Mouse (Mus musculus) MEL (cell line): Measurements from ENCODE around the gene Npm1. TPM values are rescaled to one million over a fixed set of nuclear protein-coding genes. Genes with fewer than 3 reads are reported as not detected.
A peak's percentile ranks its signal among the peaks of the same experiment; 100 is the strongest.

Experiments
- DNase-seq: peaks from one replicate; pipeline ENCODE4 v3.0.0; 2011; ENCODE audit warnings: low read depth, low spot score
- H3K27ac ChIP-seq: 2 replicates; pipeline ENCODE4 v1.5.1; 2012; ENCODE audit warnings: low read depth, mild to moderate bottlenecking, control low read depth, low read length, moderate library complexity; ENCODE audit not compliant: control insufficient read depth
- H3K27me3 ChIP-seq, 2 experiments: fragments of 150-350 bp in 1 of 2; sonication (generic) in 1 of 2; 2 replicates each; pipeline ENCODE4 v1.6.1; 2012; ENCODE audit warnings: low read length in 2 of 2, mild to moderate bottlenecking in 2 of 2, improper control_type of control experiment in 1 of 2, moderate library complexity in 1 of 2; ENCODE audit not compliant: insufficient read depth in 2 of 2, control insufficient read depth in 1 of 2
- H3K36me3 ChIP-seq, 2 experiments: 2 replicates each; pipeline ENCODE4 v1.6.1; 2012 to 2014; ENCODE audit warnings: low read length in 2 of 2, improper control_type of control experiment in 1 of 2, inconsistent platforms in 1 of 2, mild to moderate bottlenecking in 1 of 2; ENCODE audit not compliant: insufficient read depth in 2 of 2, control insufficient read depth in 1 of 2
- H3K4me1 ChIP-seq, 2 experiments: fragments of 150-350 bp in 1 of 2; sonication (generic) in 1 of 2; 2 replicates each; pipeline ENCODE4 v1.6.1; 2012; ENCODE audit warnings: low read length in 2 of 2, improper control_type of control experiment in 1 of 2, mild to moderate bottlenecking in 1 of 2; ENCODE audit not compliant: insufficient read depth in 2 of 2, control insufficient read depth in 1 of 2
- H3K4me3 ChIP-seq, 2 experiments: fragments of 150-350 bp in 1 of 2; sonication (generic) in 1 of 2; 2 replicates each; pipeline ENCODE4 v1.5.1; 2012; ENCODE audit warnings: low read depth in 2 of 2, low read length in 2 of 2, mild to moderate bottlenecking in 2 of 2, moderate library complexity in 2 of 2, control low read depth in 1 of 2, improper control_type of control experiment in 1 of 2; ENCODE audit not compliant: control insufficient read depth in 1 of 2, insufficient read depth in 1 of 2
- H3K79me2 ChIP-seq: 2 replicates; pipeline ENCODE4 v1.6.1; 2012; ENCODE audit warnings: mild to moderate bottlenecking, low read length, moderate library complexity; ENCODE audit not compliant: control insufficient read depth, poor library complexity, insufficient read depth
- H3K9ac ChIP-seq: 2 replicates; pipeline ENCODE4 v1.6.1; 2012; ENCODE audit warnings: low read depth, mild to moderate bottlenecking, control low read depth, low read length, moderate library complexity; ENCODE audit not compliant: control insufficient read depth, poor library complexity, severe bottlenecking
- H3K9me3 ChIP-seq: fragments of 150-350 bp; sonication (generic); replicated peaks from 2 replicates; pipeline ENCODE4 v1.6.1; 2012; ENCODE audit warnings: mild to moderate bottlenecking, low read length, improper control_type of control experiment, moderate library complexity; ENCODE audit not compliant: insufficient read depth
- CHD1 ChIP-seq: IDR thresholded peaks from 2 replicates; pipeline ENCODE4 v1.6.1; 2012; ENCODE audit warnings: low read depth, mild to moderate bottlenecking, inconsistent platforms, low read length, improper control_type of control experiment
- CHD2 ChIP-seq: IDR thresholded peaks from 2 replicates; pipeline ENCODE4 v1.6.1; 2011; ENCODE audit warnings: low read length, improper control_type of control experiment
- CTCF ChIP-seq, 3 experiments: IDR thresholded peaks in 2 of 3; conservative IDR thresholded peaks in 1 of 3; 2 replicates each; pipeline ENCODE4 v1.5.1; 2011 to 2012; ENCODE audit warnings: low read length in 3 of 3, low read depth in 2 of 3, mild to moderate bottlenecking in 2 of 3, improper control_type of control experiment in 1 of 3, inconsistent platforms in 1 of 3, mixed read lengths in 1 of 3, moderate library complexity in 1 of 3; ENCODE audit not compliant: control insufficient read depth in 1 of 3, insufficient read depth in 1 of 3, poor library complexity in 1 of 3, severe bottlenecking in 1 of 3
- E2F4 ChIP-seq: IDR thresholded peaks from 2 replicates; pipeline ENCODE4 v1.6.1; 2011; ENCODE audit warnings: low read depth, low read length, improper control_type of control experiment, borderline replicate concordance
- ELF1 ChIP-seq: IDR thresholded peaks from 2 replicates; pipeline ENCODE4 v1.6.1; 2014; ENCODE audit warnings: low read depth, mild to moderate bottlenecking, inconsistent platforms, low read length, improper control_type of control experiment, moderate library complexity
- ETS1 ChIP-seq: IDR thresholded peaks from 2 replicates; pipeline ENCODE4 v1.6.1; 2012; ENCODE audit warnings: low read depth, mild to moderate bottlenecking, inconsistent platforms, low read length, improper control_type of control experiment, moderate library complexity
- GATA1 ChIP-seq: IDR thresholded peaks from 2 replicates; pipeline ENCODE4 v1.6.1; 2011; ENCODE audit warnings: low read depth, low read length, improper control_type of control experiment
- HCFC1 ChIP-seq: IDR thresholded peaks from 2 replicates; pipeline ENCODE4 v1.6.1; 2012; ENCODE audit warnings: low read depth, mild to moderate bottlenecking, inconsistent platforms, low read length, improper control_type of control experiment, moderate library complexity
- KAT2A ChIP-seq: conservative IDR thresholded peaks from 2 replicates; pipeline ENCODE4 v1.6.1; 2012; ENCODE audit warnings: low read depth, low read length, improper control_type of control experiment, inconsistent platforms
- MAFK ChIP-seq: IDR thresholded peaks from 2 replicates; pipeline ENCODE4 v1.6.1; 2011; ENCODE audit warnings: low read depth, mild to moderate bottlenecking, low read length, improper control_type of control experiment, borderline replicate concordance
- MAZ ChIP-seq: IDR thresholded peaks from 2 replicates; pipeline ENCODE4 v1.6.1; 2012; ENCODE audit warnings: low read depth, mild to moderate bottlenecking, inconsistent platforms, low read length, improper control_type of control experiment
- MEF2A ChIP-seq: IDR thresholded peaks from 2 replicates; pipeline ENCODE4 v1.6.1; 2014; ENCODE audit warnings: low read depth, mild to moderate bottlenecking, inconsistent platforms, low read length, improper control_type of control experiment; ENCODE audit not compliant: poor library complexity, insufficient replicate concordance, severe bottlenecking; ENCODE audit errors: extremely low read depth
- MYC ChIP-seq: IDR thresholded peaks from 2 replicates; pipeline ENCODE4 v1.6.1; 2011; ENCODE audit warnings: low read depth, mild to moderate bottlenecking, low read length, improper control_type of control experiment, moderate library complexity
- NELFE ChIP-seq: IDR thresholded peaks from 2 replicates; pipeline ENCODE4 v1.6.1; 2011; ENCODE audit warnings: low read depth, low read length, improper control_type of control experiment
- NRF1 ChIP-seq: IDR thresholded peaks from 2 replicates; pipeline ENCODE4 v1.6.1; 2014; ENCODE audit warnings: low read depth, mild to moderate bottlenecking, inconsistent platforms, low read length, improper control_type of control experiment, moderate library complexity; ENCODE audit not compliant: poor library complexity, insufficient read depth, severe bottlenecking
- POLR2A ChIP-seq, 2 experiments: IDR thresholded peaks; 2 replicates each; pipeline ENCODE4 v1.6.1; 2011 to 2012; ENCODE audit warnings: low read length in 2 of 2, mild to moderate bottlenecking in 2 of 2, control low read depth in 1 of 2, improper control_type of control experiment in 1 of 2, low read depth in 1 of 2, moderate library complexity in 1 of 2; ENCODE audit not compliant: control insufficient read depth in 1 of 2, insufficient read depth in 1 of 2, poor library complexity in 1 of 2
- POLR2AphosphoS2 ChIP-seq: IDR thresholded peaks from 2 replicates; pipeline ENCODE4 v1.6.1; 2011; ENCODE audit warnings: low read length, improper control_type of control experiment
- POLR2AphosphoS5 ChIP-seq: IDR thresholded peaks from 2 replicates; pipeline ENCODE4 v1.6.1; 2012; ENCODE audit warnings: low read depth, borderline replicate concordance, mild to moderate bottlenecking, inconsistent platforms, low read length, moderate library complexity, mixed read lengths
- RAD21 ChIP-seq: IDR thresholded peaks from 2 replicates; pipeline ENCODE4 v1.6.1; 2011; ENCODE audit warnings: mild to moderate bottlenecking, low read depth, low read length, improper control_type of control experiment
- SIN3A ChIP-seq: IDR thresholded peaks from 2 replicates; pipeline ENCODE4 v1.6.1; 2012; ENCODE audit warnings: low read length, improper control_type of control experiment, inconsistent platforms
- TAL1 ChIP-seq: IDR thresholded peaks from 2 replicates; pipeline ENCODE4 v1.6.1; 2012; ENCODE audit warnings: mild to moderate bottlenecking, inconsistent platforms, low read length, moderate library complexity, mixed read lengths
- TBP ChIP-seq: IDR thresholded peaks from 2 replicates; pipeline ENCODE4 v1.8.0; 2011; ENCODE audit warnings: low read depth, low read length, improper control_type of control experiment
- TCF12 ChIP-seq: IDR thresholded peaks from 2 replicates; pipeline ENCODE4 v1.6.1; 2014; ENCODE audit warnings: low read depth, mild to moderate bottlenecking, inconsistent platforms, low read length, improper control_type of control experiment, moderate library complexity
- USF1 ChIP-seq: IDR thresholded peaks from 2 replicates; pipeline ENCODE4 v1.6.1; 2014; ENCODE audit warnings: low read depth, mild to moderate bottlenecking, inconsistent platforms, low read length, improper control_type of control experiment, moderate library complexity
- USF2 ChIP-seq, 2 experiments: IDR thresholded peaks; 2 replicates each; pipeline ENCODE4 v1.6.1; 2011 to 2012; ENCODE audit warnings: improper control_type of control experiment in 2 of 2, low read length in 2 of 2, borderline replicate concordance in 1 of 2, inconsistent platforms in 1 of 2, low read depth in 1 of 2, mild to moderate bottlenecking in 1 of 2; ENCODE audit not compliant: insufficient read depth in 1 of 2
- ZC3H11A ChIP-seq: IDR thresholded peaks from 2 replicates; pipeline ENCODE4 v1.6.1; 2012; ENCODE audit warnings: low read depth, mild to moderate bottlenecking, inconsistent platforms, low read length, improper control_type of control experiment
- ZKSCAN1 ChIP-seq: IDR thresholded peaks from 2 replicates; pipeline ENCODE4 v1.6.1; 2012; ENCODE audit warnings: low read depth, mild to moderate bottlenecking, inconsistent platforms, low read length, improper control_type of control experiment, moderate library complexity
- ZMIZ1 ChIP-seq: IDR thresholded peaks from 2 replicates; pipeline ENCODE4 v1.6.1; 2012; ENCODE audit warnings: low read depth, mild to moderate bottlenecking, inconsistent platforms, low read length, improper control_type of control experiment, moderate library complexity
- polyA plus RNA-seq, 2 experiments: library from polyadenylated mRNA; stranded (reverse) in 1 of 2; unstranded in 1 of 2; fragments of >175 nt in 1 of 2; fragments of >200 nt in 1 of 2; gene quantifications; 2 replicates each; pipeline versions ENCODE4 v1.2.1 to v1.2.4; 2012; ENCODE audit warnings: low replicate concordance in 2 of 2, low read depth in 1 of 2; ENCODE audit not compliant: insufficient read length in 2 of 2, insufficient read depth in 1 of 2, missing spikeins in 1 of 2
- total RNA-seq: library from RNA; depleted of rRNA; stranded (reverse); fragments of 300-350 nt; gene quantifications from 2 replicates; pipeline ENCODE4 v1.2.3, GENCODE M21; 2012; rRNA removed

Gene Npm1
- total RNA-seq (4,033 and 4,319 TPM in 2 replicates), polyA plus RNA-seq (1,000 to 10,000 TPM in 1 of 2 experiments, 100 to 1,000 TPM in 1; 839 to 3,244 TPM)

DNA sequence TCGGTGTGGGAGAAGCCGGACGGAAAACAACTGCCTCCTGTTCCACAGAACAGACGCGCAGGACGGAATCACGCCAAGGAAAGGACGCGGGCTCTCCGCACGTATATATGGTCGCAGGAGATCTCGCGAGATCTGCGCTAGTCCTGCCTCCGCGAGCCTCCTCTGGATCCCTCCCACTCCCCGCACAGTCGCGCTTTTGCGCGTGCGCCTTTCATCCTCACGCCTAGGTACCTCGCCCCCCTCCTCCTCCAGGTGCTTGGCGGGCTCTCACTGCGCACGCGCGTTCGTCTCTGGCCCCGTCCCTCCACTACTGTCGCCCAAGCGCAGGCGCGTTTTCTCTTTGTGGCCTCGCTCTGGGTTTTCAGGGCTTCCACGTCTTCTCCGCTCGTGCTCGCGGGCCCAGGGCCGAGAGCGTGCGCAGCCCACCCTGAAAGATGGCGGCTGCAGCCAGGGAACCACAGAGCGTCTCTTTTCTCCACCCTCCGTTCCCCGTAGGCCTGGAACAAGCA is at the start of gene Npm1:
Gene Npm1 (minus strand): TSS at position 209 of the 509 bp plus-strand sequence.
- Histone ChIP-seq H3K9ac (peak within 1 kb of the TSS; percentile 87), H3K27ac (peak within 1 kb of the TSS; percentile 82), H3K9me3 (no peaks in the 10 kb centered on the region), H3K4me1 (peaks cover 0 to 2% of the 10 kb centered on the region in 2 experiments; a peak in 1 of 4 replicates), H3K79me2 (peaks cover 44% of the 10 kb centered on the region), H3K4me3 (peak within 1 kb of the TSS; percentile 65 to 76), H3K27me3 (peaks cover 0 to 2% of the 10 kb centered on the region in 2 experiments; a peak in 1 of 4 replicates), H3K36me3 (peaks cover 26 to 29% of the 10 kb centered on the region in 2 experiments)
- DNase-seq = peak; percentile 100
- TF ChIP-seq ZC3H11A = no peak
- no peak for TF ChIP-seq CTCF (IDR thresholded peaks at IDR 0.05 in 2 of 3, conservative IDR thresholded peaks at IDR 0.05 in 1 of 3; ENCODE audit: control insufficient read depth in 1 of 3, insufficient read depth in 1 of 3, low read depth in 2 of 3, low read length in 3 of 3, poor library complexity in 1 of 3, severe bottlenecking in 1 of 3)
- TF ChIP-seq ZMIZ1 = peak; percentile 99
- no peak for TF ChIP-seq USF2 (IDR thresholded peaks at IDR 0.05; ENCODE audit: borderline replicate concordance in 1 of 2, insufficient read depth in 1 of 2, low read depth in 1 of 2, low read length in 2 of 2)
- peak; percentile 97 to 99 for TF ChIP-seq POLR2A (IDR thresholded peaks at IDR 0.05; ENCODE audit: control insufficient read depth in 1 of 2, insufficient read depth in 1 of 2, low read depth in 1 of 2, low read length in 2 of 2, poor library complexity in 1 of 2)
- peak; percentile 98 for TF ChIP-seq CHD2
- TF ChIP-seq MAZ = no peak
- TF ChIP-seq E2F4 = peak; percentile 61; the same call in 1 of the 2 replicates
- peak; percentile 99 for TF ChIP-seq NELFE
- TF ChIP-seq NRF1 = peak; percentile 97
- TF ChIP-seq TCF12 = peak; percentile 64
- no peak for TF ChIP-seq CHD1
- TF ChIP-seq RAD21 = no peak
- no peak; the same call in 1 of the 2 replicates for TF ChIP-seq KAT2A
- no peak for TF ChIP-seq MAFK
- TF ChIP-seq ZKSCAN1 = no peak
- TF ChIP-seq TBP = peak; percentile 99
- TF ChIP-seq TAL1 = no peak
- peak; percentile 100 for TF ChIP-seq POLR2AphosphoS2
- no peak for TF ChIP-seq GATA1
- TF ChIP-seq POLR2AphosphoS5 = peak; percentile 97
- peak; percentile 67 for TF ChIP-seq MYC
- TF ChIP-seq SIN3A = 0 out of 2 replicates have a peak, but pooled peaks have one; percentile 22
- TF ChIP-seq ETS1 = no peak; the same call in 1 of the 2 replicates
- TF ChIP-seq MEF2A = no peak
- TF ChIP-seq USF1 = no peak
- TF ChIP-seq HCFC1 = peak; percentile 82
- TF ChIP-seq ELF1 = no peak
